Mouse (Mus musculus): ENCODE results near the gene Sln.
A peak's percentile ranks its signal among the peaks of the same experiment; 100 is the strongest.

Gene Sln

GRCm38 (mm10) chr9:53903215-53903842 is 53.4 kb downstream of the Sln start:
- peak; percentile 63 to 70 for DNase-seq (ENCODE audit: low spot score in 2 of 2)

Measured in right cerebral cortex, postnatal 10 days (tissue).